Mouse (Mus musculus): ENCODE measurements around the gene Gm11568. TPM values are rescaled to one million over a fixed set of nuclear protein-coding genes. Genes with fewer than 3 reads are reported as not detected.
"Not testable (repeated sequence)": the region's sequence is repeated elsewhere in the genome, so short reads cannot be mapped to it uniquely, and the experiment has no call there.

Gm11568 gene
- not detected in 2 replicates for polyA plus RNA-seq (2015; fragmentation: Nextera tagmentation; extraction: Ambion mirVana)

DNA sequence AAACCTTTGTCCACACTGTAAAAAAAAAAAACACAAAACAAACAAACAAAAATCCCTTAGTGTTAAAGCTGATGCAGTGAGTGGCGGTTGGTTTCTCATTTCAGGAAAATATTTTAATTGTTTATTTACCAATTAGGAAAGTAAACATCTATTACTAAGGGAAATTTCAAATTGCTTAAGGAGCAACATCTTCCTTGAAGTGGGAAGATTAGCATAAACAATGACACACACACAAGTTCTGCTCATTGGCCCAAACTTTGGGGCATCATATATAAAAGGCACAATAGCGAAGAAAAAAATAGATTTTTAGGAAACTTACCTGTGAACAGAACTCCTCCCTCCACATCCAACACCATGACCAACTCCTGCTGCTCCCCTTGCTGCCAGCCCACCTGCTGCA is at the start of gene Gm11568:
TSS of gene Gm11568 (plus strand) at position 301 of the 400 bp plus-strand sequence.
- ATAC-seq = no peak

DNA sequence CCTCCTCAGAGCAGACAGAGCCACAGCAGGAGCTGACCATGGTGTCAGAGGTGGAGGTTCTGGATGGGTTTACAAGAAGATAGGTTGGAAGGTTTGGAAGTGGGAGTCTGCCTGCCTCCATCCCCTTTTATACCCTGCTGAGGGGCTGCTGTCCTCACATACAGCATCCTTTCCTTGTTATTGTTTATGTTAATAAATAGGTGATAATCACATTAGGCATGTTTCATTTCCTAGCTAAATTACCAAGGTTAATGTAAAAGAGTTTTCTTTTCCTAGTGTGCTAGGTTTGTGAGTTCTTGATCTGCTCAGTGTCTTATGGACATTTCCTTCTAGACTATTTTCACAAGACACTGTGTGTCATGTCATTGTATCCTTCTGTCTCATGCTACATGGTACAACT is 47.9 kb upstream of the Gm11568 start, which contains the start of gene Krtap4-13:
TSS of gene Krtap4-13 (minus strand) at position 101 of the 400 bp plus-strand sequence.
- H3K36me3 ChIP-seq (ENCODE audit: control insufficient read depth, insufficient read depth); H3K9ac ChIP-seq (replicated peaks; ENCODE audit: low read depth, low read length); H3K27me3 ChIP-seq (replicated peaks; ENCODE audit: control insufficient read depth, insufficient read depth, low read length); H3K4me2 ChIP-seq (ENCODE audit: low read length); H3K9me3 ChIP-seq (ENCODE audit: control insufficient read depth, low read length); ATAC-seq; H3K4me1 ChIP-seq (replicated peaks; ENCODE audit: control insufficient read depth, insufficient read depth, low read length); H3K27ac ChIP-seq (ENCODE audit: low read length); H3K4me3 ChIP-seq (replicated peaks; ENCODE audit: low read length): not testable (repeated sequence)

More for the DNA sequence above, at the start of gene Gm11568:
- Histone ChIP-seq H3K27ac (ENCODE audit: low read length) (no peak within 1 kb of the TSS), H3K4me1 (replicated peaks; ENCODE audit: control insufficient read depth, insufficient read depth, low read length) (no peaks in the 10 kb centered on the region), H3K36me3 (ENCODE audit: control insufficient read depth, insufficient read depth) (no peaks in the 10 kb centered on the region), H3K4me2 (ENCODE audit: low read length) (no peak within 1 kb of the TSS), H3K9me3 (ENCODE audit: control insufficient read depth, low read length) (no peaks in the 10 kb centered on the region), H3K4me3 (replicated peaks; ENCODE audit: low read length) (no peak within 1 kb of the TSS), H3K27me3 (replicated peaks; ENCODE audit: control insufficient read depth, insufficient read depth, low read length) (no peaks in the 10 kb centered on the region), H3K9ac (replicated peaks; ENCODE audit: low read depth, low read length) (no peak within 1 kb of the TSS)
- 90% methylated on average over 2 of the region's 2 CpGs for WGBS

DNA sequence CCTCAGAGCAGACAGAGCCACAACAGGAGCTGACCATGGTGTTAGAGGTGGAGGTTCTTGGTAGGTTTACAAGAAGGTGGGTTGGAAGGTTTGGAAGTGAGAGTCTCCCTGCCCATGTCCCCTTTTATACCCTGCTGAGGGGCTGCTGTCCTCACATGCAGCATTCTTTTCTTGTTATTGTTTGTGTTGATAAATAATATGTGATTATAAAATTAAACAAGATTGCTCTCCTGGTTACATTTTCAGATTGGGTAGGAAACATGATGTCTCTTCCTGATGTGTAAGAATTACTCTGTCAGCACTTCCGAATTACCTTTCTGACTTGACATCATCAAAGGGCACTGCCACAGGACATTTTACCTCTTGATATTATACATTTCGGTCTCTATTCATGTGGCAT is 42.2 kb upstream of the Gm11568 start, which contains the start of gene Gm11564:
TSS of gene Gm11564 (minus strand) at position 101 of the 400 bp plus-strand sequence.
- H3K9me3 ChIP-seq (ENCODE audit: control insufficient read depth, low read length); H3K27me3 ChIP-seq (replicated peaks; ENCODE audit: control insufficient read depth, insufficient read depth, low read length); ATAC-seq; H3K36me3 ChIP-seq (ENCODE audit: control insufficient read depth, insufficient read depth); H3K4me2 ChIP-seq (ENCODE audit: low read length); H3K4me1 ChIP-seq (replicated peaks; ENCODE audit: control insufficient read depth, insufficient read depth, low read length); H3K4me3 ChIP-seq (replicated peaks; ENCODE audit: low read length); H3K9ac ChIP-seq (replicated peaks; ENCODE audit: low read depth, low read length); H3K27ac ChIP-seq (ENCODE audit: low read length): not testable (repeated sequence)
- 79% methylated on average over 2 of the region's 2 CpGs for WGBS

DNA sequence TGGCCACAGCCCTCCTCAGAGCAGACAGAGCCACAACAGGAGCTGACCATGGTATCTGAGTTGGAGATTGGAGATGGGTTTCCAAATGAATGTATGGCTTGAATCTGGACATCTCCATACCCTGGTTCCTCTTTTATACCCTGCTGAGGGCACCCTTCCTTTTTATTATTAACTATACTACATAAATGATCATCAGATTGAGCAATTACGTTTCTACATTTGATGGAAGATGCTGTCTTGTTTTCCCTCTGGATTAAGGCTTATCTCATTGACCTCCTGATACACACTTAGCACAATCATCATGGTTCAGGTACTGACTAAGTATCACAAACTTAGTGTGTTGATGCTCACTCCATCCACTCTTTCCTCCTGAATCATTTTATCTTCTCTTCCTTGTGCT is 19.8 kb upstream of the Gm11568 start, which contains the start of gene 2300003K06Rik:
TSS of gene 2300003K06Rik (minus strand) at position 101 of the 400 bp plus-strand sequence.
- no peak for ATAC-seq
- Histone ChIP-seq H3K27ac (ENCODE audit: low read length) (no peak within 1 kb of the TSS), H3K9me3 (ENCODE audit: control insufficient read depth, low read length) (no peaks in the 10 kb centered on the region), H3K4me1 (replicated peaks; ENCODE audit: control insufficient read depth, insufficient read depth, low read length) (0 out of 2 replicates have a peak, but pooled peaks cover 3% of the 10 kb centered on the region), H3K4me3 (replicated peaks; ENCODE audit: low read length) (no peak within 1 kb of the TSS), H3K27me3 (replicated peaks; ENCODE audit: control insufficient read depth, insufficient read depth, low read length) (no peaks in the 10 kb centered on the region), H3K4me2 (ENCODE audit: low read length) (no peak within 1 kb of the TSS), H3K36me3 (ENCODE audit: control insufficient read depth, insufficient read depth) (no peaks in the 10 kb centered on the region), H3K9ac (replicated peaks; ENCODE audit: low read depth, low read length) (no peak within 1 kb of the TSS)
- 88% methylated on average over 1 of the region's 1 CpGs for WGBS

DNA sequence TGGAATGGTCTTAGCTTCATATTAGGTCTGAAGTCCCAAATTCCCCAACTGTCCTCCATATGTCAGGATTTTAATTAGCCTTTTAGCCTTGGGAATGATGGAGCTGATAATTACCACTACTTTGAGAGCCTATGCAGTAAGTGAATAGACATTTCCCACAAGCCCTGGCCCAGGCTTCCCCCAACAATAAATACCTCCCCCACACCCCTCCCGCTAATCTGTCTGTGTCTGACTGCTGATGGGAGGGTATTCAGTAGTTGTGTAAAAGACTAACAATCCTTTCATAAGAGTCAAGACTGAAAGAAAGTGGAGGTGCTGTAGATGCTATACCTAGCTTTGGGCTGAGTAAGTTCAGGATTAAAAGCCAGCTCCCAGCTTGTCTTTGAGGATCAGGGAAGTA is 15.5 kb upstream of the Gm11568 start:
- H3K9ac ChIP-seq (replicated peaks; ENCODE audit: low read depth, low read length) = no peak overlapping the region
- no peak overlapping the region for H3K4me2 ChIP-seq (ENCODE audit: low read length)
- no peaks in the 10 kb centered on the region for H3K27me3 ChIP-seq (replicated peaks; ENCODE audit: control insufficient read depth, insufficient read depth, low read length)
- no peak overlapping the region for H3K27ac ChIP-seq (ENCODE audit: low read length)
- H3K36me3 ChIP-seq (ENCODE audit: control insufficient read depth, insufficient read depth) = no peaks in the 10 kb centered on the region
- ATAC-seq = no peak
- no peak overlapping the region for H3K4me3 ChIP-seq (replicated peaks; ENCODE audit: low read length)
- 19% methylated on average over 1 of the region's 1 CpGs for WGBS
- H3K9me3 ChIP-seq (ENCODE audit: control insufficient read depth, low read length) = no peaks in the 10 kb centered on the region
- 0 out of 2 replicates have a peak, but pooled peaks cover 3% of the 10 kb centered on the region for H3K4me1 ChIP-seq (replicated peaks; ENCODE audit: control insufficient read depth, insufficient read depth, low read length)

DNA sequence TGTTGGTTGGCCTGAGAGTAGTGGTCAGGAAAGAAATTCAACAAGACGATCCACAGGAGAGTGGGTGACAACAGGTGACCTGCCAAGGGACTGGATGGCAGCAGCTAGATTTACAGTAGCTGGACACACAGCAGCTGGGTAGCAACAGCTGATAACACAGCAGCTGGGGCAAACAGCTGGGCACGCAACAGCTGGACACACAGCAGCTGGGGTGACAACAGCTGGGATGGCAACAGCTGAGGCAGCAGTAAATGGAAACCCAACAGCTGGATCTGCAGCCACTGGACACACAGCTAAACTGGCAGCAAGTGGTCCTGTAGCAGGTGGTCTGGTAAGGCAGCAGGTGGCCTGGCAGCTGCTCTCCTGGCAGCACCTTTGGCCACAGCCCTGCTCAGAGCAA is 11.0 kb upstream of the Gm11568 start:
- no peak overlapping the region for H3K27ac ChIP-seq (ENCODE audit: low read length)
- 95% methylated on average over 2 of the region's 2 CpGs for WGBS
- no peaks in the 10 kb centered on the region for H3K9me3 ChIP-seq (ENCODE audit: control insufficient read depth, low read length)
- no peak overlapping the region for H3K9ac ChIP-seq (replicated peaks; ENCODE audit: low read depth, low read length)
- 0 out of 2 replicates have a peak, but pooled peaks cover 3% of the 10 kb centered on the region for H3K4me1 ChIP-seq (replicated peaks; ENCODE audit: control insufficient read depth, insufficient read depth, low read length)
- H3K27me3 ChIP-seq (replicated peaks; ENCODE audit: control insufficient read depth, insufficient read depth, low read length) = no peaks in the 10 kb centered on the region
- no peak for ATAC-seq
- H3K36me3 ChIP-seq (ENCODE audit: control insufficient read depth, insufficient read depth) = no peaks in the 10 kb centered on the region
- H3K4me3 ChIP-seq (replicated peaks; ENCODE audit: low read length) = no peak overlapping the region
- H3K4me2 ChIP-seq (ENCODE audit: low read length) = no peak overlapping the region

DNA sequence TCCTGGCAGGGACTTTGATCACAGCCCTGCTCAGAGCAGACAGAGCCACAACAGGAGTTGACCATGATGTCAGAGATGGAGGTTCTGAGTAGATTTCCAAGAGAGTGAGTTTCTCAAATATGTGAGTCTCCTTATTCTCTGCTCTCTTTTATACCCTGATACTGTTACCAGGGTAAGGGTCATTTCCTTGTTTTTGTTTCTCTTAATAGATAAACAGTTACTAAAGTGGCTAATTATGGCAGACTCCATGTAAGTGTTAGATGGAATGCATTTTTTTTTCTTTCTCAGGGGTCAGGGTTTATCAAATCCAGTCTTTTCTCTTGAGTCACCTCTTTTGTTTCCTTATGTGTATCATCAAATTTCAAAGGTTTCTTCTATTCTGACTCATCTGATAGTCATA is 6.2 kb upstream of the Gm11568 start, which contains the start of gene Krtap4-16:
TSS of gene Krtap4-16 (minus strand) at position 101 of the 400 bp plus-strand sequence.
- Histone ChIP-seq H3K27me3 (replicated peaks; ENCODE audit: control insufficient read depth, insufficient read depth, low read length) (no peaks in the 10 kb centered on the region), H3K9me3 (ENCODE audit: control insufficient read depth, low read length) (no peaks in the 10 kb centered on the region), H3K9ac (replicated peaks; ENCODE audit: low read depth, low read length) (no peak within 1 kb of the TSS), H3K27ac (ENCODE audit: low read length) (no peak within 1 kb of the TSS), H3K4me1 (replicated peaks; ENCODE audit: control insufficient read depth, insufficient read depth, low read length) (no peaks in the 10 kb centered on the region), H3K4me3 (replicated peaks; ENCODE audit: low read length) (no peak within 1 kb of the TSS), H3K4me2 (ENCODE audit: low read length) (no peak within 1 kb of the TSS), H3K36me3 (ENCODE audit: control insufficient read depth, insufficient read depth) (no peaks in the 10 kb centered on the region)
- no peak for ATAC-seq

DNA sequence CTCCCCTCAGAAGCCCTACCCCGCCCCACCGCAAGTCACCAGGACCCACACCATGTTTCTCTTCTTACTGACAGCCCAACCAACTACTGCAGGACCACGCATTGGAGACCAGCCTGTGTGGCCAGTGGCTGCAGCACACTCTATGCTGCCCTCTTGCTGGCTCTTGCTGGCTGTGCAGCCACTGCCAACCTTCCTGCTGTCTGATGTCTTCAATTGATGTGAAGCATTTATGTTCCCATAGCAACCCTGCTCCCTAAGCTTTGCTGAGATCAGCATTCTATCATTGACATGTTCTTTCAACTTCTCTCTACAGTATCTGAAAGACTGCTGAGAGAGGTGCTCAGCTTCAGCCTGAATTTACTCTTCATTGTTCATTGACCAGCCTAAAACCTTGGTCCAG is 3.6 kb upstream of the Gm11568 start:
- Histone ChIP-seq H3K27ac (ENCODE audit: low read length) (no peak overlapping the region; the same call in 1 of the 2 replicates), H3K9ac (replicated peaks; ENCODE audit: low read depth, low read length) (no peak overlapping the region), H3K27me3 (replicated peaks; ENCODE audit: control insufficient read depth, insufficient read depth, low read length) (no peaks in the 10 kb centered on the region), H3K9me3 (ENCODE audit: control insufficient read depth, low read length) (no peaks in the 10 kb centered on the region), H3K36me3 (ENCODE audit: control insufficient read depth, insufficient read depth) (no peaks in the 10 kb centered on the region), H3K4me2 (ENCODE audit: low read length) (no peak overlapping the region), H3K4me1 (replicated peaks; ENCODE audit: control insufficient read depth, insufficient read depth, low read length) (no peaks in the 10 kb centered on the region), H3K4me3 (replicated peaks; ENCODE audit: low read length) (no peak overlapping the region)
- no peak for ATAC-seq
- 71% methylated on average over 3 of the region's 3 CpGs for WGBS

DNA sequence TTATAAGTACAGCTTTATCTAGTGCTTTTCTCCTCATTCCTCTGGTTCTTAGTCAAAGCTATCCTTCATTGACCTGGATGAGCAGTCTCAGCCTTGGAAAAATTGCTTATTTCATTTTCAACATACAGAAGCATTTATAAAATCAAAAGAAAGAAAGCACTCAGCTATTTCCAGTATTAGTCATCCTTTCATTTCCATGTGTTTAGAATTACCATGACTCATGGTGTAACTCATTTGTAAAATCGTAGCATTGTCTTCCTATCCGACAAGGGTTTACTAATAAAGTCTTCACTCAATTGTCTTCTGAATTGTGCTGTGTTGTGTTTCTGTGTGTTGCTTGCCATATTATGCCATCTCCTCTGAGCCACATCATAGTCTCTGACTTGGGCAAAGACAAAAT is 1.0 kb downstream of the Gm11568 start:
- Histone ChIP-seq H3K9ac (replicated peaks; ENCODE audit: low read depth, low read length) (no peak overlapping the region), H3K4me3 (replicated peaks; ENCODE audit: low read length) (no peak overlapping the region), H3K4me2 (ENCODE audit: low read length) (no peak overlapping the region), H3K4me1 (replicated peaks; ENCODE audit: control insufficient read depth, insufficient read depth, low read length) (no peaks in the 10 kb centered on the region), H3K27me3 (replicated peaks; ENCODE audit: control insufficient read depth, insufficient read depth, low read length) (no peaks in the 10 kb centered on the region), H3K9me3 (ENCODE audit: control insufficient read depth, low read length) (no peaks in the 10 kb centered on the region), H3K36me3 (ENCODE audit: control insufficient read depth, insufficient read depth) (no peaks in the 10 kb centered on the region), H3K27ac (ENCODE audit: low read length) (no peak overlapping the region)
- ATAC-seq = no peak
- 54% methylated on average over 2 of the region's 2 CpGs for WGBS

DNA sequence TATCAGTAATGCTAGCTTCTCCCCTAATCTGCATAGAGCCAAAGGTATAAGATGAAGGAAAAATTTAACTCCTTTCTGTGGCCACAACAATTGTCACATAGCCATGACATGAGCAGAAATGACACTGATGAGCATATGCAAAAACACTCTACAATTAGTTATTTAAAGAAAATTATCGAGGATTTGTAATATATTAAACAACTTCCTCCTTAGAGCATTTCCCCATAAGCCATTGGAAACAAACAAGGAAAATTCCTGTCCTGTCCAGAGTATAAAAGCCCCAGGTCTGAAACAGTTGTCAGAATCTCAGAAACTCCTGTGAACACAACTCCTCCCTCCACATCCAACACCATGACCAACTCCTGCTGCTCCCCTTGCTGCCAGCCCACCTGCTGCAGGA is 6.5 kb downstream of the Gm11568 start, which contains the start of gene Gm11559:
TSS of gene Gm11559 (plus strand) at position 301 of the 400 bp plus-strand sequence.
- not testable (repeated sequence) for H3K4me2 ChIP-seq (ENCODE audit: low read length); H3K36me3 ChIP-seq (ENCODE audit: control insufficient read depth, insufficient read depth); ATAC-seq; H3K4me3 ChIP-seq (replicated peaks; ENCODE audit: low read length); H3K27me3 ChIP-seq (replicated peaks; ENCODE audit: control insufficient read depth, insufficient read depth, low read length); H3K9me3 ChIP-seq (ENCODE audit: control insufficient read depth, low read length); H3K9ac ChIP-seq (replicated peaks; ENCODE audit: low read depth, low read length); H3K4me1 ChIP-seq (replicated peaks; ENCODE audit: control insufficient read depth, insufficient read depth, low read length); H3K27ac ChIP-seq (ENCODE audit: low read length)
- WGBS = 76% methylated on average over 1 of the region's 1 CpGs
